Mouse (Mus musculus): ENCODE measurements at regions not wholly inside any gene's neighbourhood (a gene's known extent, or its start where the extent isn't known, plus 50 kb on each side); places are given as distances from the start of the nearest gene placed in this dataset.

DNA sequence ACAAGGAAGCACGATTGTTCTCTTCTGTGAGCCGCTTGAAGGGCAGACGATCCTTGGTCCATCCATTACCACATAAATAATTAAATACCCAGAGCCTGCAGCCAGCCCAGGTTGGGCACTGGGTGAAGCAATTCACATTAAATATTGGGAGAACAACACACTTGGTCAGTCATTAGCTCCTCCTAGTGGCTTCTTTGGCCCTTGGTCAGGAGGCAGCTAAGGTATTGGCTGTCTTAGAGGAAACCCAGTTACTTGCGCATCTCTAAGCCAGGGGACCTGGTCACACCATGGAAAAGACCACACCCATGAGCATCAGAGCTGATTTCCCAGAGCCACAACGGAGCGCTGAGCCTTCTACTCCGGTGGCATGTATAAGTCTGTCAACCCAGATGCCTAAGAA, 433.2 kb downstream of the Epha4 start:
- CTCF ChIA-PET: interaction anchor here in 1 of 4 experiments (0.8 kb wide), 1 partner anchor 352 kb away, joined by 4 read pairs; no protein-coding TSS in a partner anchor
- POLR2A ChIA-PET: interaction anchor here in 2 of 4 experiments (0.7 to 1.2 kb wide), 3 partner anchors 22 to 433 kb away, joined by 3 to 4 read pairs (median 3); partner anchors contain the start of gene Epha4 (in 1 of the 2)

GRCm38 (mm10) chr1:77082410-77082809, 432.5 kb downstream of the Epha4 start:
- POLR2A ChIA-PET: interaction anchor here in 2 of 4 experiments (0.8 to 1.2 kb wide), 2 partner anchors 22 to 433 kb away, joined by 3 read pairs; partner anchors contain the start of gene Epha4 (in 1 of the 2)

GRCm38 (mm10) chr1:77093551-77093950, 421.3 kb downstream of the Epha4 start:
- CTCF ChIA-PET: no interaction called here
- POLR2A ChIA-PET: interaction anchor here in 1 of 4 experiments (0.5 kb wide), 1 partner anchor 33 kb away, joined by 3 read pairs; no protein-coding TSS in a partner anchor

More at GRCm38 (mm10) chr1:77082410-77082809, 432.5 kb downstream of the Epha4 start:
- CTCF ChIA-PET: no interaction called here

DNA sequence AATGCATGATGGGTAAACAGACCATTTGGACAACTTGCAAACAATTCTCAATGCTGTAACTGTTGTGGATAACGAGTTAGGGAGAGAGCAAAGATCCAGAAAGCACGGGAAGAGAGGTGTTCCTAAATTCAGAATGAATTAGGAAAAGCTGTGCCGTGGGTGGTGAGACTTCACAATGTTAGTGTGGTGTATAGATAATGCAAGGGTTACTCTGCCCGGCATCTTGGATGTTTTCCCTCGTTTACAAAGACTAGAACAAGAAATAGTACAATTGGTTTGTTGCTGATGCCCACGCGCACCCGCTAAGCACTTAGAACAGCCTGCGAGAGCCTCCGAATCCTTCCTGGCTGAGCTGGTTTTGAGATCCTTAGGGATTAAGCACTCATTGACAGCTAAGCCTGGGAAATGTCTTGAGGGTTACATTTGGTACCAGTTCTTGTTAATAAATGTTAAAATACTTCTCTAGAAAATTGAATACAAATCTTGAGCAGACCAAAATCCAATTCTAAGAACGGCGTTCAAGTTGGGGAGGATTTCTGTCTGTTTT, 413.1 kb downstream of the Epha4 start:
- POLR2A ChIA-PET: no interaction called here
- CTCF ChIA-PET: no interaction called here

GRCm38 (mm10) chr1:77102421-77103133, 412.3 kb downstream of the Epha4 start:
- POLR2A ChIA-PET: no interaction called here
- CTCF ChIA-PET: interaction anchor here in 1 of 4 experiments (0.6 kb wide), 1 partner anchor 31 kb away, joined by 4 read pairs; no protein-coding TSS in a partner anchor

- POLR2A ChIA-PET: interaction anchor here in 1 of 4 experiments (0.7 kb wide), 3 partner anchors 165 to 1319 kb away, joined by 3 to 4 read pairs (median 3); no protein-coding TSS in a partner anchor
- CTCF ChIA-PET: interaction anchor here in 2 of 4 experiments (0.6 to 0.7 kb wide), 4 partner anchors 13 to 1687 kb away, joined by 3 to 6 read pairs (median 4); no protein-coding TSS in a partner anchor
These were observed 404.8 kb downstream of the Epha4 start for GRCm38 (mm10) chr1:77109861-77110785.

DNA sequence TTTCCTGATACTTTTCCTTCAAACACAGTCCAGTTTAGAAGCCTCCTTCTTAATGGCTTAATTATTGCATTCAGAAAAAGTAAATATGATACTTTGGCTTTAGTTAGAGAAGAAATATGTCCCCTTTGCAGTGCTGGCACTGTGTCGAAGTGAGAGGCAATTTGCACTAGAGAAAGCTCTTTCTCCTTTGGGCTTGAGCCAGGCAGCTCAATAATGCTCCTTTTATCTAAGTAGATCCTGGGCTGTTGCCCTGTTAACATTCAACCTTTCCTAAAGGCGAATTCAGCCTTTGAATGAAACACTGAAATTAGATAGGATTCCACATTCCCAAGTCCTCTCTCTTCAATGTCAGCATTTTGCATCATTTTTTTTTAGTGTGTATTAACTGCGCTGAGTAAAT, 386.5 kb downstream of the Epha4 start:
- ChIA-PET POLR2A (no interaction called here), CTCF (no interaction called here)

DNA sequence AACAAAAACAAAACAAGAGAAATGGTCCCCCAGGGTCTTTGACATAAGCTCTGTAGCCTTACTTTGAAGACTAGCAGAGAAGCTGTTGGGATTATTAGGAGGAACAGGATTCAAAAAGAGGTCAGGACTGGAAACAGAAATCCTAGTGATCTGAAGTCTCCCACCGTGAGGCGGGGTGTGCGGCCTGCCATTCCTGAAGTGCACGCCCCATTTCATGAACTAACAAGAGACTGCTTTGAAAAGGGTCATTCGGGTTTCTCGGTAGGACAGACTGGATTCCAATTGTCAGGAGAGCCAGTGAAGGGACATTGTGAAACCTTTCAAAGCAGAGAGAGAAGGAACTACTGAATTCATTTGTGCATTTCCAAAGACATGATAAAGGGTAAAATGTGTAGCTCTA, 377.2 kb downstream of the Epha4 start:
- POLR2A ChIA-PET: interaction anchor here in 1 of 4 experiments (0.7 kb wide), 1 partner anchor 15 kb away, joined by 4 read pairs; no protein-coding TSS in a partner anchor
- CTCF ChIA-PET: interaction anchor here in 1 of 4 experiments (0.5 kb wide), 1 partner anchor 1758 kb away, joined by 3 read pairs; no protein-coding TSS in a partner anchor

- POLR2A ChIA-PET: interaction anchor here in 1 of 4 experiments (0.5 kb wide), 1 partner anchor 191 kb away, joined by 3 read pairs; no protein-coding TSS in a partner anchor
- CTCF ChIA-PET: no interaction called here
These were observed 374.0 kb downstream of the Epha4 start for GRCm38 (mm10) chr1:77140906-77141305.

- CTCF ChIA-PET: no interaction called here
- POLR2A ChIA-PET: interaction anchor here in 1 of 4 experiments (0.9 kb wide), 1 partner anchor 368 kb away, joined by 6 read pairs; no protein-coding TSS in a partner anchor
These were observed 366.8 kb downstream of the Epha4 start for GRCm38 (mm10) chr1:77148052-77148451.

- ChIA-PET POLR2A (no interaction called here), CTCF (no interaction called here)
These were observed 346.6 kb downstream of the Epha4 start for GRCm38 (mm10) chr1:77168316-77168715.

DNA sequence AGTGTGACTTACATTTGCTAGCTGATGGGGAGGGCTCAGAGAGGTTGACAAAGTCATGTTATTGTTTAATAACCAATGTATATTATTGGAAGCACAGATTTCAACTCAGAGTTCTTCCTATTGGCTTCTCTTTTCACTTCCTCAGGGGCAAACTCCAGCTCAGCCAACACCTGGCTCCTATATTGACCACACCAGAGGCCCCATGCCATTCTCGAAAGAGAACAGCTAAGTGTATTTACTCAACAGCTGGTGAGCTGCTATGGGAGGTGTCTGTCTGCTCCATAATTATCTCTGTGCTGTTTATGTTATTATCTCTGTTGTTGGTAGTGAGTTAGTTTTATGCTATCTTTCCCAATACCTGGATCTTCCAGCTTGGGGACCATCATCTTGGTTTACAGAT, 342.4 kb downstream of the Epha4 start:
- CTCF ChIA-PET: no interaction called here
- POLR2A ChIA-PET: no interaction called here

- POLR2A ChIA-PET: no interaction called here
- CTCF ChIA-PET: interaction anchor here in 1 of 4 experiments (0.5 kb wide), 1 partner anchor 67 kb away, joined by 3 read pairs; no protein-coding TSS in a partner anchor
These were observed 340.1 kb downstream of the Epha4 start for GRCm38 (mm10) chr1:77174801-77175200.

- CTCF ChIA-PET: no interaction called here
- POLR2A ChIA-PET: no interaction called here
These were observed 339.7 kb downstream of the Epha4 start for GRCm38 (mm10) chr1:77175214-77175613.

- POLR2A ChIA-PET: no interaction called here
- CTCF ChIA-PET: no interaction called here
These were observed 338.4 kb downstream of the Epha4 start for GRCm38 (mm10) chr1:77176516-77176915.

DNA sequence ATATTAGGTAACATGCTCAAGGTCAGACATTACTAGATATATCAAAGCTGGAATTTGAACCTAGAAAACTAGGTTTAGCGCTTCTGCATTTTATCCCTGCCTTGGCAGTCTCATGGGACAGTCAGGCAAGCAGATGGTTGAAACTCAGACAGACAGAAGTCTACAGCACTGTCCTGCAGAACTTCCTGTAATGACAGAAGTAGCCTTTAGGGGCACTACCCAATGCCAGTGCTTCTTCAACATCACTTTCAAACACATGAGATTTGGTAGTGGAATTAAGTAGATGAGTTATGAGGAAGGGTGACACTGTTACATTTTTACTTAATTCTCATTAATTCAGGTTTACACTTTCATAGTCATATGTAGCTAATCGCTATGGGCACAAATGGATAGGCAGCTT, 330.9 kb downstream of the Epha4 start:
- POLR2A ChIA-PET: no interaction called here
- CTCF ChIA-PET: no interaction called here

DNA sequence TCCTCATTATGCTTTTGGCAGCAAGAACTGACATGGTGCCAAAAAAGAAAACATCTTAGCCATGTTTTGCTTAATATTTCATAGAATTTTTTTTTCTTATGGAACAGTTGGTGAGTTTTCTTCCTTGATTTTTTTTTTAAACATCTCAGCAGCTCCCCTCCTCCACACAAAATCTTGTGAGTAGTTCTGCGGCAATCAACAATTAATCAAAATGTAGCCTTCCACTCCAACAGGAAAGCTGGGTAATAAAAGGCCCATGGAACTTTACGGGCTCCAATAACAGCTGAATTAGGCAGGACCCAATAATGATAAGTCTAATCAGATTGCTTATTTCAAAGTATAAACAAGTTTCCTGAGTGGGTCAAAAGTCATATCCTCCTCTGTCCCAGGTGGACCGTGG, 324.7 kb downstream of the Epha4 start:
- POLR2A ChIA-PET: no interaction called here
- CTCF ChIA-PET: no interaction called here

DNA sequence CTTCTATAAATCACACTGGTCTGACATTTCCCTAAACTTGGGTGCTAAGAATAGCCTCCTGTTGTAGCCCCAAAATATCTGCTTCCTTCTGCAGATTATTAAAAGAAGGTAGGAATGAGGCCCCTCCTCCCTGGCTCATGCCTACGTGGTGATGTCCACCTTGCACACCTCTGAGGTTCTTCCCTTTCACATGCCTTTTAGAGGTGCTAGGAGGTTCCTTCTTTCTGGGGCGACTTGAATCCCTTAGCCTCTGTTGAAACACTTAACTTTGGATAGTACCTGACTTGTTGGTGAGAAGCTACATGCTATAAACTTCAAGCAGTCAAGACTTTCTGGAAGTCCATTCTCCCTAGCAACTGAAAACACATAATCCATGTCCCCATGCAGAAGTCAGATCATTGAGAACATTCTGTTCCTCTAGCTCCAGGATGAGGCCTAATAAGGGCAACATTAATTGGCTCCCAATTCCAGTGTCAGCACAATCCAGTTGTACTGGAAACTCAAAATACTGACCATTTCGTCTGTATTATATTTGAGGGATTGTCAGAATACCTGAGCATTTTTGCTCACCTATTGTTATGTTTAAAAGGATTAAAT, 313.5 kb downstream of the Epha4 start:
- CTCF ChIA-PET: no interaction called here
- POLR2A ChIA-PET: interaction anchor here in 1 of 4 experiments (0.6 kb wide), 1 partner anchor 19 kb away, joined by 3 read pairs; no protein-coding TSS in a partner anchor

DNA sequence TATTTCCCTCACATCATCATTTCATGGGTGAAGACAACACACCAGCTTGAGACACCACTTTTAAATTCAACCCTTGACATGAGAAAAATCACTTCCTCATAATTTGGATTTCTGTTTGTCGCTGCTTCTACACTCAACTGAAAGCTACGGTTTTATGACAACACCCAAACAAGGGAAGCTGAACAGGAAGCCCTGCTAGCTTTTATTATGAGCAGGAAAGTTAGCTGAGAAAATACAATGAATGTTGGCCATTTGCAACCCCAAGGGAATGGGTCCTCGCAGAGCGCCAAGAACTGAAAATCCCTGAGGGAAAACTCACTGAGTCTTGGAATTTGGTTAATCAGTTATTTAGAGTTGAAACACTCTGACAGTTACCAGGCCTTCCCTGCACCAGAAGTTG, 311.9 kb downstream of the Epha4 start:
- CTCF ChIA-PET: no interaction called here
- POLR2A ChIA-PET: no interaction called here

Data from embryonic stem cell, embryonic (primary cell).